Mouse (Mus musculus) liver, embryonic 14.5 days (tissue): Measurements from ENCODE around the gene Ppt1.

Experiments
- CTCF ChIP-seq: IDR thresholded peaks from 2 replicates; pipeline ENCODE4 v1.5.1; 2016; ENCODE audit warnings: antibody characterized with exemption, low read depth, control low read depth
- EP300 ChIP-seq: IDR thresholded peaks from 2 replicates; pipeline ENCODE4 v1.6.1; 2016; ENCODE audit warnings: antibody characterized with exemption, low read depth

- TF ChIP-seq CTCF, result no peak
- no peak for TF ChIP-seq EP300
Observed at GRCm38 (mm10) chr4:122829339-122829738, 6.7 kb upstream of the Ppt1 start.
